Mouse (Mus musculus) small intestine, adult 2 months (tissue): ENCODE measurements around the gene Spg7.

ENCODE experiments used
- CTCF ChIP-seq: fragments of 200-500 bp; IDR thresholded peaks from 2 replicates; pipeline ENCODE4 v1.5.1; 2012; ENCODE audit warnings: low read depth, mild to moderate bottlenecking, control low read depth, inconsistent platforms, low read length, moderate library complexity, mixed read lengths; ENCODE audit not compliant: insufficient replicate concordance, insufficient read length; ENCODE audit errors: extremely low read depth
- POLR2A ChIP-seq: fragments of 200-500 bp; IDR thresholded peaks from 2 replicates; pipeline ENCODE4 v1.6.1; 2012; ENCODE audit warnings: low read depth, mild to moderate bottlenecking, control low read depth, inconsistent platforms, low read length, moderate library complexity

DNA sequence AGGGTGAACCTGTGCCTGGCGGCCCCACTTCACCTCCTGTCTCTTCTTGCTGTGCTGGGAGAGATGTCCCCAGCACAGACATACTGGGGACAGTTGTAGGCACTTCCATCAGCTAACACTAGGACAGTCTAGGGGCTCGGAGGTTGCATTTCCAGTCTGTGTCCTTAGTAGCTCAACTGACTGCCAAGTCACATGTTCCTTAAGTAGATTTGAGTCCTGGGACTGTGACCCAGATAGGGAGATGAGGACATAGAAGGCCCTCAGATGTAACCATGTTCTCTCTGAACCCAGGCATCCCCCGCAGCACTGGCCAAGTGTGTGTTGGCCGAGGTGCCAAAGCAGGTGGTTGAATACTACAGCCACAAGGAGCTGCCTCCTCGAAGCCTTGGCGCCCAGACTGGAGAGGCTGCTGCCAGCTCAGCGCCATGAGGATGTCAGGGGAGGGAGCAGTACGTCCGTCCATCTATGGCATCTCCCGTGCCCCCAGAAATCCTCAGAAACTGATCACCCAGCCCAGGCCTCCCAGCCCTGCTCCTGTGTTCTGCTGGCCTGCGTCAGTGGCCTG is 71.5 kb downstream of the Spg7 start:
- TF ChIP-seq CTCF (no peak), POLR2A (no peak)
